Mouse (Mus musculus): ENCODE measurements around the gene 1810013L24Rik. TPM values are rescaled to one million over a fixed set of nuclear protein-coding genes. Genes with fewer than 3 reads are reported as not detected.
"Not testable (repeated sequence)": the region's sequence is repeated elsewhere in the genome, so short reads cannot be mapped to it uniquely, and the experiment has no call there.

Gene 1810013L24Rik
- total RNA-seq, 2 experiments from 2014 or later, result 81.9 to 86.4 TPM

- no peak for DNase-seq (ENCODE audit: low spot score in 2 of 2)
These were observed 50.2 kb downstream of the 1810013L24Rik start for GRCm38 (mm10) chr16:8880076-8880475.

- peak; percentile 88 to 93 for DNase-seq (ENCODE audit: low spot score in 2 of 2)
These were observed 53.9 kb downstream of the 1810013L24Rik start for GRCm38 (mm10) chr16:8883674-8884241.

- DNase-seq (ENCODE audit: low spot score in 2 of 2), result not testable (repeated sequence)
These were observed 64.3 kb downstream of the 1810013L24Rik start for GRCm38 (mm10) chr16:8894214-8894613.

- no peak for DNase-seq (ENCODE audit: low spot score in 2 of 2)
These were observed 65.4 kb downstream of the 1810013L24Rik start for GRCm38 (mm10) chr16:8895301-8895700.

GRCm38 (mm10) chr16:8906115-8906514, 76.2 kb downstream of the 1810013L24Rik start:
- not testable (repeated sequence) for DNase-seq (ENCODE audit: low spot score in 2 of 2)

Other genes with a start within 250 kb of the 1810013L24Rik start
- gene Pmm2, start 192.4 kb upstream of the 1810013L24Rik start, total RNA-seq (2021), result 10 to 100 TPM; 57.0 to 57.3 TPM
- gene Tmem186, start 192.4 kb upstream of the 1810013L24Rik start, total RNA-seq (2021), result 10 to 100 TPM; 16.5 to 20.2 TPM
- 100 to 1,000 TPM in 1 of 2 experiments, 10 to 100 TPM in 1; 61.8 to 134 TPM for gene Carhsp1, start 157.9 kb upstream of the 1810013L24Rik start, total RNA-seq (2021)
- gene Gm5767, start 149.3 kb upstream of the 1810013L24Rik start, total RNA-seq (2021), result not detected
- gene Usp7, start 37.8 kb upstream of the 1810013L24Rik start, total RNA-seq (2021), result 100 to 1,000 TPM; 109 to 126 TPM